Mouse (Mus musculus): ENCODE results near the gene Bcl2a1a. TPM values are rescaled to one million over a fixed set of nuclear protein-coding genes. Genes with fewer than 3 reads are reported as not detected.
"Not testable (repeated sequence)": the region's sequence is repeated elsewhere in the genome, so short reads cannot be mapped to it uniquely, and the experiment has no call there.

The Bcl2a1a gene
- polyA plus RNA-seq (2015; fragmentation: Nextera tagmentation; extraction: Ambion mirVana), result 1.1 and 1.9 TPM in 2 replicates

DNA sequence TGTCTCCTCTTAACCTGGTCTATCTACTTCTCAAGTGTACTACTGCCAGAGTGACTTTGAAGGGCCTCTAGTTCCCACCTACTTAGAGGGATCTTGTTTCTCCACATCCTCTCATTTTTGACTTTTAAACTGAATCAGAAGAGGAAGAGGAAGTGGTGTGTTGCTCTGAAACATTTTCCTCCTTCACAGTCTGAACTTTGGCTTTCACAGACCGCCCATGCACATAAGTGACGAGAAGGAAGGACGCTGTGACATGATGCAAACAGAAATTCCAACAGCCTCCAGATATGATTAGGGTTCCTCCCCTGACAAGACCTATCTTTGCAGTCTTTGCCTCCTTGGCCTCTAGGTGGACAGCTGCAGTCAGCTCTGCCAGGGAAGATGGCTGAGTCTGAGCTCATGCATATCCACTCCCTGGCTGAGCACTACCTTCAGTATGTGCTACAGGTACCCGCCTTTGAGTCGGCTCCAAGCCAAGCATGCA is at the start of gene Bcl2a1a:
TSS of gene Bcl2a1a (plus strand) at position 231 of the 484 bp plus-strand sequence.
- not testable (repeated sequence) for H3K9me3 ChIP-seq (ENCODE audit: low read length); H3K4me3 ChIP-seq (ENCODE audit: low read depth, low read length); H3K9ac ChIP-seq (replicated peaks); H3K4me1 ChIP-seq (ENCODE audit: insufficient read depth); H3K27me3 ChIP-seq (ENCODE audit: insufficient read depth, low read length); H3K36me3 ChIP-seq (replicated peaks; ENCODE audit: insufficient read depth, low read length); H3K27ac ChIP-seq (ENCODE audit: low read depth); H3K4me2 ChIP-seq (ENCODE audit: low read depth, low read length); DNase-seq
- ATAC-seq, result peak; percentile 67
- 64% methylated on average over 5 of the region's 5 CpGs for WGBS (ENCODE audit: insufficient replicate concordance)

DNA sequence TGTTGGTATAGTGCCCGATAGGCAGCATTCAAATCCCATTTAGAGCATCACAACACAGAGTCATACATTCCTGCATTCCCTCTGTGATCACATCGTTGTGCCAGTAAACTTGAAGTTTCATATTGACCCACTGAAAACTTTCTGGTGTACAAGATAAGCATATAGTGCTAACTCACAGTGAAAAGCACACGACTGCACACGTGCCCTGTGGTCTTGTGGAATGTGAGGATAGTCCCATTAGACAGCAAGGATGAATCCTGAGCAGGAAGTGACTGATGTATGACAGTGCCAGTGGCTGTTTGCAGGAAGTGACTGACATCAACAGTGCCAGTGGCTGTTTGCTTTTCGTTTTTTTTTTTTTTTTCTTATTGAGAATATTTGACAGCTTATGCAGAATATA is 40.1 kb upstream of the Bcl2a1a start:
- H3K27ac ChIP-seq (ENCODE audit: low read depth); ATAC-seq; H3K9me3 ChIP-seq (ENCODE audit: low read length); H3K4me1 ChIP-seq (ENCODE audit: insufficient read depth); H3K9ac ChIP-seq (replicated peaks); DNase-seq; H3K36me3 ChIP-seq (replicated peaks; ENCODE audit: insufficient read depth, low read length); H3K4me3 ChIP-seq (ENCODE audit: low read depth, low read length); H3K4me2 ChIP-seq (ENCODE audit: low read depth, low read length); H3K27me3 ChIP-seq (ENCODE audit: insufficient read depth, low read length): not testable (repeated sequence)
- WGBS (ENCODE audit: insufficient replicate concordance), result 62% methylated on average over 4 of the region's 5 CpGs

GRCm38 (mm10) chr9:88938312-88938711 is 18.4 kb upstream of the Bcl2a1a start:
- not testable (repeated sequence) for H3K9me3 ChIP-seq (ENCODE audit: low read length); H3K27me3 ChIP-seq (ENCODE audit: insufficient read depth, low read length); ATAC-seq; H3K4me1 ChIP-seq (ENCODE audit: insufficient read depth); H3K36me3 ChIP-seq (replicated peaks; ENCODE audit: insufficient read depth, low read length); H3K9ac ChIP-seq (replicated peaks); H3K4me3 ChIP-seq (ENCODE audit: low read depth, low read length); DNase-seq; H3K4me2 ChIP-seq (ENCODE audit: low read depth, low read length); H3K27ac ChIP-seq (ENCODE audit: low read depth)
- TF ChIP-seq CTCF (IDR thresholded peaks at IDR 0.05; ENCODE audit: low read depth), result peak; percentile 23; the same call in 1 of the 2 replicates
- 8% methylated on average over 1 of the region's 3 CpGs for WGBS (ENCODE audit: insufficient replicate concordance)

GRCm38 (mm10) chr9:88951466-88951865 is 5.2 kb upstream of the Bcl2a1a start:
- H3K9me3 ChIP-seq (ENCODE audit: low read length); H3K4me1 ChIP-seq (ENCODE audit: insufficient read depth); H3K4me3 ChIP-seq (ENCODE audit: low read depth, low read length); H3K27me3 ChIP-seq (ENCODE audit: insufficient read depth, low read length); ATAC-seq; H3K9ac ChIP-seq (replicated peaks); H3K4me2 ChIP-seq (ENCODE audit: low read depth, low read length); H3K27ac ChIP-seq (ENCODE audit: low read depth); H3K36me3 ChIP-seq (replicated peaks; ENCODE audit: insufficient read depth, low read length); DNase-seq: not testable (repeated sequence)

DNA sequence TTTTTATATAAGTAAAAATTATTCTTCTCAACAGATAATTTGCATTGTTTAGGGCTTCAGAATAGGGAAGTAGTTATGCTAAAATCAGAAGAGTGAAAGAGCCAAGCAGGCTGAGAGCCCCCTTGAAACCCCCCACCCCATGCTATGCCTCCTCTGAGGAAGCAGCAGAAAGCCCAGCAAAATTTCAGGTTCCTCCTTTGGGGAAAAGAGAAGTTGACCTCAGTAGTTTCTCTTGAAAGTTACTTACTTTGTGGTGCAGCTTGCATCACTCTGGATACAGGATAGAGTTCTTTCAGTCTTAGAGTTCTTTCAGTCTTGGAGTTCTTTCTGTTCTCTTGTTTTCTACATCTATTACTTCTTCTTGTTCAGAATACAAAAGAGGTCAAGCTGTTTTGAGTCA is 3.5 kb upstream of the Bcl2a1a start:
- not testable (repeated sequence) for DNase-seq; H3K4me1 ChIP-seq (ENCODE audit: insufficient read depth); H3K9ac ChIP-seq (replicated peaks); H3K9me3 ChIP-seq (ENCODE audit: low read length); H3K4me3 ChIP-seq (ENCODE audit: low read depth, low read length); H3K27ac ChIP-seq (ENCODE audit: low read depth); H3K36me3 ChIP-seq (replicated peaks; ENCODE audit: insufficient read depth, low read length); H3K27me3 ChIP-seq (ENCODE audit: insufficient read depth, low read length); H3K4me2 ChIP-seq (ENCODE audit: low read depth, low read length)
- peak; percentile 36 for ATAC-seq

DNA sequence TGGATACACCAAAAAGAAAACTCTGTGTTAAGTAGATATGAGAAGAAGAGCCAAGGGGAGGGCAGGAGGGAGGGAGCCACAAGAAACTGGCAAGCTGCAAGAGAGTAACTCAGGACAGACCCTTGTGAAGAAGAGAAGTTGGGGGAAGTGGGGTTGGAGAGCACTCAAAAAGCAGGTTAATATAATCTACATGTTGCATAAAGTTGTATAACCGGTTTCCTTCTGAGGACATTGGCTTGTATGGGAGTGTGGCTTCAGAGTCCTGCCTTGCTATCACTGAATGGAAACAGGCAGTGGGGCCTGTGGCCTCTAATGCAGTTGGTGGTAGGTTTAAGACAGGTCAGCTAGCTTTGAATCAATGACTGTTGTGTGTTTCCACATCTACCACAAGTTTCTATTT is 1.5 kb upstream of the Bcl2a1a start:
- WGBS (ENCODE audit: insufficient replicate concordance), result 75% methylated on average over 1 of the region's 1 CpGs
- not testable (repeated sequence) for ATAC-seq; H3K27me3 ChIP-seq (ENCODE audit: insufficient read depth, low read length); H3K4me1 ChIP-seq (ENCODE audit: insufficient read depth); H3K9ac ChIP-seq (replicated peaks); H3K4me2 ChIP-seq (ENCODE audit: low read depth, low read length); DNase-seq; H3K36me3 ChIP-seq (replicated peaks; ENCODE audit: insufficient read depth, low read length); H3K27ac ChIP-seq (ENCODE audit: low read depth); H3K9me3 ChIP-seq (ENCODE audit: low read length); H3K4me3 ChIP-seq (ENCODE audit: low read depth, low read length)

DNA sequence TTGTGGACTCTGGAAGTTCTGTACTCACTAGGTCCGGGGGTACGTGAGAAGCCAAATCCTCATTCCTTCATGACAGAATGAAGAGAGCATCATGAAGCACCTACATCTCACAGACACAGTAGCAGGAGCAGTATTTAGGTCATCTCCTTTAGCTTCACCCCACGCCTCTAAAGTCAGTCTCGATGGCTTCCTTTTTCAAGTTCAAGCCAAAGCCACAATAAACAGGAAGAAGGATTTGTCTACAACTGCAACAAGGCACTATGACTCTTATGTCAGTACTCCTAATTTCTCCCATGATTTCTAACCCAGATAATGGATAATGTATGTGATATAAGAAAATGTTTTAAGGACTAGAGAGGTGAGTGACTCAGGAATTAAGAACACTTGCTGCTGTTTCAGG is 665 bp upstream of the Bcl2a1a start:
- H3K27ac ChIP-seq (ENCODE audit: low read depth), result not testable (repeated sequence)

More for the DNA sequence above, 665 bp upstream of the Bcl2a1a start:
- not testable (repeated sequence) for H3K27me3 ChIP-seq (ENCODE audit: insufficient read depth, low read length); H3K4me3 ChIP-seq (ENCODE audit: low read depth, low read length); DNase-seq; H3K9ac ChIP-seq (replicated peaks); H3K36me3 ChIP-seq (replicated peaks; ENCODE audit: insufficient read depth, low read length); H3K4me1 ChIP-seq (ENCODE audit: insufficient read depth); H3K4me2 ChIP-seq (ENCODE audit: low read depth, low read length); H3K9me3 ChIP-seq (ENCODE audit: low read length)
- peak; percentile 44 for ATAC-seq
- 93% methylated on average over 2 of the region's 4 CpGs for WGBS (ENCODE audit: insufficient replicate concordance)
